Mouse (Mus musculus) G1E (cell line): ENCODE measurements around the gene Pbx1.

Source experiments
- CTCF ChIP-seq: IDR thresholded peaks from 2 replicates; pipeline ENCODE4 v1.5.1; 2012; ENCODE audit warnings: low read depth, low read length, inconsistent platforms, mixed read lengths
- GATA1 ChIP-seq: IDR thresholded peaks from 2 replicates; pipeline ENCODE4 v1.6.1; 2012; ENCODE audit warnings: borderline replicate concordance, low read length, inconsistent platforms, mixed read lengths
- GATA2 ChIP-seq: IDR thresholded peaks from 2 replicates; pipeline ENCODE4 v1.6.1; 2012; ENCODE audit warnings: low read depth, low read length, inconsistent platforms, borderline replicate concordance
- POLR2AphosphoS5 ChIP-seq: IDR thresholded peaks from 2 replicates; pipeline ENCODE4 v1.6.1; 2012; ENCODE audit warnings: low read depth, low read length, inconsistent platforms; ENCODE audit not compliant: insufficient replicate concordance
- TAL1 ChIP-seq: conservative IDR thresholded peaks from 2 replicates; pipeline ENCODE4 v1.6.1; 2012; ENCODE audit warnings: low read depth, low read length, inconsistent platforms, mixed read lengths

GRCm38 (mm10) chr1:168284566-168285141, 147.4 kb downstream of the Pbx1 start:
- no peak for TF ChIP-seq CTCF
- TF ChIP-seq TAL1: no peak
- TF ChIP-seq GATA1: no peak
- no peak for TF ChIP-seq POLR2AphosphoS5
- TF ChIP-seq GATA2: no peak
